8 mouse cellular contexts compared by ENCODE assay signal in genomic region chr13:43231965-43232860, GRCm38 (mm10).
A peak's percentile ranks its signal among the peaks of the same experiment; 100 is the strongest.
DNase-seq lines count a peak whose midpoint lies in the region; ATAC-seq lines count a peak whose summit lies in the region.

No protein-coding gene starts in this region.

- 44% methylated on average over 13 of the region's 13 CpGs for WGBS in hindbrain, embryonic 10.5 days
- 43% methylated on average over 13 of the region's 13 CpGs for whole genome bisulfite sequencing in hindbrain, embryonic 11.5 days
- 20% methylated on average over 13 of the region's 13 CpGs for WGBS in heart, embryonic 14.5 days
- 57% methylated on average over 13 of the region's 13 CpGs for WGBS in midbrain, embryonic 15.5 days
- 47% methylated on average over 13 of the region's 13 CpGs for WGBS in forebrain, embryonic 14.5 days

- DNase-seq in hindbrain, embryonic 10.5 days (ENCODE audit: low spot score) = no peak
- DNase-seq in hindbrain, embryonic 11.5 days (ENCODE audit: low spot score) = no peak
- DNase-seq in cerebellum, postnatal 14 days = peak; percentile 48 to 71
- peak; percentile 76 to 94 for DNase-seq in kidney, postnatal 36 days
- no peak for DNase-seq in spleen, postnatal 10 days (ENCODE audit: low spot score in 2 of 2)
- DNase-seq in forebrain, embryonic 14.5 days (ENCODE audit: low spot score) = no peak

- no peak overlapping the region for H3K4me2 ChIP-seq in hindbrain, embryonic 11.5 days (replicated peaks; ENCODE audit: low read depth, low read length)
- peak overlapping the region; percentile 2; the same call in 1 of the 2 replicates for H3K4me2 ChIP-seq in heart, embryonic 14.5 days (ENCODE audit: low read length)
- H3K4me2 ChIP-seq in midbrain, embryonic 15.5 days = no peak overlapping the region
- H3K4me2 ChIP-seq in forebrain, embryonic 14.5 days (ENCODE audit: low read length) = no peak overlapping the region

- H3K27me3 ChIP-seq in hindbrain, embryonic 10.5 days (ENCODE audit: insufficient read depth, poor library complexity, severe bottlenecking) = 0 out of 2 replicates have a peak, but pooled peaks cover 6% of the 10 kb centered on the region
- H3K27me3 ChIP-seq in hindbrain, embryonic 11.5 days (ENCODE audit: control insufficient read depth, insufficient read depth, low read length) = no peaks in the 10 kb centered on the region
- H3K27me3 ChIP-seq in heart, embryonic 14.5 days (ENCODE audit: control insufficient read depth, insufficient read depth, low read length) = no peaks in the 10 kb centered on the region
- H3K27me3 ChIP-seq in midbrain, embryonic 15.5 days (replicated peaks) = no peaks in the 10 kb centered on the region
- no peaks in the 10 kb centered on the region for H3K27me3 ChIP-seq in forebrain, embryonic 14.5 days (replicated peaks; ENCODE audit: control insufficient read depth, insufficient read depth, low read length)

- ATAC-seq in hindbrain, embryonic 11.5 days (ENCODE audit: low FRiP score) = no peak
- ATAC-seq in heart, embryonic 14.5 days (ENCODE audit: insufficient number of reproducible peaks, insufficient read depth, low FRiP score, low read depth) = peak; percentile 82
- ATAC-seq in midbrain, embryonic 15.5 days (replicated peaks) = no peak
- ATAC-seq in forebrain, embryonic 14.5 days = no peak

- H3K9me3 ChIP-seq in hindbrain, embryonic 10.5 days = no peaks in the 10 kb centered on the region
- H3K9me3 ChIP-seq in hindbrain, embryonic 11.5 days (ENCODE audit: control insufficient read depth, low read length) = no peaks in the 10 kb centered on the region
- no peaks in the 10 kb centered on the region for H3K9me3 ChIP-seq in heart, embryonic 14.5 days (ENCODE audit: control insufficient read depth, low read length)
- no peaks in the 10 kb centered on the region for H3K9me3 ChIP-seq in midbrain, embryonic 15.5 days
- H3K9me3 ChIP-seq in forebrain, embryonic 14.5 days (replicated peaks; ENCODE audit: control insufficient read depth, low read length) = no peaks in the 10 kb centered on the region

- no peaks in the 10 kb centered on the region for H3K36me3 ChIP-seq in hindbrain, embryonic 10.5 days
- no peaks in the 10 kb centered on the region for H3K36me3 ChIP-seq in hindbrain, embryonic 11.5 days (ENCODE audit: control insufficient read depth, insufficient read depth, low read length)
- no peaks in the 10 kb centered on the region for H3K36me3 ChIP-seq in heart, embryonic 14.5 days (ENCODE audit: control insufficient read depth, insufficient read depth, low read length)
- H3K36me3 ChIP-seq in midbrain, embryonic 15.5 days (replicated peaks) = no peaks in the 10 kb centered on the region
- H3K36me3 ChIP-seq in forebrain, embryonic 14.5 days (ENCODE audit: control insufficient read depth, insufficient read depth, low read length) = no peaks in the 10 kb centered on the region

- no peak overlapping the region for H3K4me3 ChIP-seq in hindbrain, embryonic 10.5 days
- no peak overlapping the region for H3K4me3 ChIP-seq in hindbrain, embryonic 11.5 days (ENCODE audit: low read depth, low read length)
- no peak overlapping the region for H3K4me3 ChIP-seq in heart, embryonic 14.5 days (ENCODE audit: control insufficient read depth in 1 of 2, insufficient read depth in 1 of 2, low read depth in 1 of 2, low read length in 2 of 2)
- no peak overlapping the region for H3K4me3 ChIP-seq in midbrain, embryonic 15.5 days
- H3K4me3 ChIP-seq in forebrain, embryonic 14.5 days (ENCODE audit: low read depth, low read length) = no peak overlapping the region

- H3K4me1 ChIP-seq in hindbrain, embryonic 10.5 days (replicated peaks) = peaks cover 46% of the 10 kb centered on the region
- H3K4me1 ChIP-seq in hindbrain, embryonic 11.5 days (replicated peaks; ENCODE audit: control insufficient read depth, insufficient read depth, low read length) = no peaks in the 10 kb centered on the region
- peaks cover 64 to 96% of the 10 kb centered on the region in 2 experiments for H3K4me1 ChIP-seq in heart, embryonic 14.5 days (ENCODE audit: control insufficient read depth in 2 of 2, insufficient read depth in 2 of 2, low read length in 2 of 2)
- H3K4me1 ChIP-seq in midbrain, embryonic 15.5 days = peaks cover 32% of the 10 kb centered on the region
- peaks cover 5% of the 10 kb centered on the region for H3K4me1 ChIP-seq in forebrain, embryonic 14.5 days (ENCODE audit: control insufficient read depth, insufficient read depth, low read length)

- 0 out of 2 replicates have a peak overlapping the region, but pooled peaks have one; percentile 41 for H3K27ac ChIP-seq in hindbrain, embryonic 10.5 days
- no peak overlapping the region for H3K27ac ChIP-seq in hindbrain, embryonic 11.5 days (ENCODE audit: low read depth, low read length)
- peak overlapping the region; percentile 94 to 95 for H3K27ac ChIP-seq in heart, embryonic 14.5 days (replicated peaks in 1 of 2; ENCODE audit: control insufficient read depth in 1 of 2, insufficient read depth in 1 of 2, low read depth in 2 of 2, low read length in 2 of 2)
- peak overlapping the region; percentile 22; the same call in 1 of the 2 replicates for H3K27ac ChIP-seq in midbrain, embryonic 15.5 days
- H3K27ac ChIP-seq in forebrain, embryonic 14.5 days (ENCODE audit: low read depth, low read length) = no peak overlapping the region

- H3K9ac ChIP-seq in hindbrain, embryonic 11.5 days (ENCODE audit: low read depth, low read length) = no peak overlapping the region
- peak overlapping the region; percentile 66 for H3K9ac ChIP-seq in heart, embryonic 14.5 days (ENCODE audit: low read length)
- H3K9ac ChIP-seq in midbrain, embryonic 15.5 days = no peak overlapping the region
- H3K9ac ChIP-seq in forebrain, embryonic 14.5 days (ENCODE audit: low read length) = no peak overlapping the region

Comparison
In these comparisons a context has a peak if more than half of its experiments do, and no peak if none do; other contexts are left out.
1. H3K27ac ChIP-seq: peak in hindbrain, embryonic 10.5 days (single experiment), heart, embryonic 14.5 days (2 of 2) and midbrain, embryonic 15.5 days (single experiment); none in hindbrain, embryonic 11.5 days (single experiment) and forebrain, embryonic 14.5 days (single experiment).
2. DNase-seq: peak in cerebellum, postnatal 14 days (2 of 2) and kidney, postnatal 36 days (2 of 2); none in hindbrain, embryonic 10.5 days (single experiment), hindbrain, embryonic 11.5 days (single experiment), spleen, postnatal 10 days (0 of 2) and forebrain, embryonic 14.5 days (single experiment).